31 mouse cellular contexts compared by ENCODE assay signal in the genomic region with DNA sequence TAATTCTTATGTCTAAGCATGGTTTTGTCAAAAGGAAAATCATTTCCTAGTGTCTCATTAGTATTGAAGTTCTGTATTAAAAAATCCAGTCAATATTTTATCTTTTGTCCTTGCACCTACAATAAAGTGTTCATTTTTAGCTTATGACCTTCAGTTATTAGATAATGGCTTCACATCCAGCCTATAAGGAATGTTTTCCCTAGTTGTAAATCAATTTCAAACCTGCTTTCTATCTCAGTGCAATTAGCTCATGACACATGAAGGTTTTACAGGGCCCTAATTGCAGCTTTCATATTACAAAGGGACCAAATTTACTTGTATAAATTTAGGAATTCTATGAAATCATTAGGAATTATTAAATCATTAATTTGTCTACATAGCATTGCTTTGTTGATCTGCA.
"Had no signal": no experiment of that assay in that cellular context is flagged by ENCODE, and none has a peak within 500 bp of the region (broad histone marks: within the 10 kb centered on the region; RNA-seq: fewer than 3 reads in every experiment).

No protein-coding gene starts in this region.

- H3K27ac ChIP-seq: limb, embryonic 10.5 days; limb, embryonic 12.5 days; limb, embryonic 13.5 days; limb, embryonic 15.5 days; liver, embryonic 12.5 days; liver, embryonic 13.5 days; liver, embryonic 14.5 days; liver, embryonic 15.5 days; lung, embryonic 15.5 days; macrophage; midbrain, embryonic 10.5 days; midbrain, embryonic 12.5 days; midbrain, embryonic 13.5 days; midbrain, embryonic 15.5 days had no signal

- H3K4me3 ChIP-seq: limb, embryonic 10.5 days; limb, embryonic 12.5 days; limb, embryonic 13.5 days; limb, embryonic 15.5 days; liver, embryonic 12.5 days; liver, embryonic 13.5 days; liver, embryonic 15.5 days; lung, embryonic 15.5 days; megakaryocyte, embryonic 14.5 days; midbrain, embryonic 10.5 days; midbrain, embryonic 12.5 days; midbrain, embryonic 13.5 days; midbrain, embryonic 15.5 days; myocyte had no signal

- H3K9me3 ChIP-seq: limb, embryonic 10.5 days; limb, embryonic 12.5 days; limb, embryonic 13.5 days; limb, embryonic 15.5 days; liver, embryonic 12.5 days; liver, embryonic 13.5 days; liver, embryonic 15.5 days; lung, embryonic 15.5 days; midbrain, embryonic 10.5 days; midbrain, embryonic 12.5 days; midbrain, embryonic 13.5 days; midbrain, embryonic 15.5 days had no signal

- H3K9ac ChIP-seq: limb, embryonic 12.5 days; limb, embryonic 13.5 days; limb, embryonic 15.5 days; liver, embryonic 12.5 days; liver, embryonic 13.5 days; liver, embryonic 14.5 days; liver, embryonic 15.5 days; liver, postnatal 0 days; lung, embryonic 14.5 days; lung, embryonic 15.5 days; midbrain, embryonic 12.5 days; midbrain, embryonic 13.5 days; midbrain, embryonic 15.5 days had no signal

- DNase-seq: left cerebral cortex, postnatal 4 days; liver; liver, embryonic 13.5 days; liver, postnatal 0 days; lung, adult 18-20 months; lung, adult 2 months; lung, embryonic 14.5 days; lung, postnatal 10 days; lung, postnatal 14 days; lung, postnatal 36 days; lung, postnatal 4 days; midbrain, embryonic 14.5 days had no signal

- H3K4me1 ChIP-seq: limb, embryonic 10.5 days; limb, embryonic 12.5 days; limb, embryonic 13.5 days; limb, embryonic 15.5 days; liver, embryonic 12.5 days; liver, embryonic 13.5 days; liver, embryonic 15.5 days; lung, embryonic 15.5 days; megakaryocyte, embryonic 14.5 days; midbrain, embryonic 10.5 days; midbrain, embryonic 12.5 days; midbrain, embryonic 13.5 days; midbrain, embryonic 15.5 days had no signal

- H3K4me2 ChIP-seq: limb, embryonic 12.5 days; limb, embryonic 13.5 days; limb, embryonic 15.5 days; liver, embryonic 11.5 days; liver, embryonic 12.5 days; liver, embryonic 13.5 days; liver, embryonic 15.5 days; lung, embryonic 14.5 days; lung, embryonic 15.5 days; midbrain, embryonic 11.5 days; midbrain, embryonic 12.5 days; midbrain, embryonic 13.5 days; midbrain, embryonic 15.5 days had no signal

- ATAC-seq: liver, embryonic 12.5 days; liver, postnatal 0 days; lung, postnatal 0 days; midbrain, embryonic 13.5 days; midbrain, embryonic 15.5 days; midbrain, embryonic 16.5 days had no signal

- H3K36me3 ChIP-seq: limb, embryonic 10.5 days; limb, embryonic 12.5 days; limb, embryonic 13.5 days; limb, embryonic 15.5 days; liver, embryonic 12.5 days; liver, embryonic 13.5 days; liver, embryonic 15.5 days; lung, embryonic 15.5 days; midbrain, embryonic 10.5 days; midbrain, embryonic 12.5 days; midbrain, embryonic 13.5 days; midbrain, embryonic 15.5 days had no signal

- H3K27me3 ChIP-seq: limb, embryonic 12.5 days; limb, embryonic 13.5 days; limb, embryonic 15.5 days; liver, embryonic 12.5 days; liver, embryonic 13.5 days; liver, embryonic 15.5 days; lung, embryonic 15.5 days; megakaryocyte, embryonic 14.5 days; midbrain, embryonic 12.5 days; midbrain, embryonic 13.5 days; midbrain, embryonic 15.5 days had no signal
